Mouse (Mus musculus): ENCODE results near the gene Cst6.
"Not testable (repeated sequence)": the region's sequence is repeated elsewhere in the genome, so short reads cannot be mapped to it uniquely, and the experiment has no call there.

The Cst6 gene

DNA sequence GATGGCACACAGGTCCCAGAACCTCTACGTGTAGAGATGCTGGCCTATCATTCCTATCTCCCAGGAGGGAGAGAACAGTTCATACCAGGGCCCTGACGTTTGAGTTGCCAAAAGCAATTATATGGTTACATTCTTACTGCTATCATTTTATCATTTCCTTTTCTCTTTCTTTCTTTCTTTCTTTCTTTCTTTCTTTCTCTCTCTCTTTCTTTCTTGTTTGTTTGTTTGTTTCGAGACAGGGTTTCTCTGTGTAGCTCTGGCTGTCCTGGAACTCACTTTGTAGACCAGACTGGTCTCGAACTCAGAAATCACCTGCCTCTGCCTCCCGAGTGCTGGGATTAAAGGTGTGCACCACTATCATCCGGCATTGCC is at the start of gene Cst6:
Gene Cst6 (minus strand): TSS at position 73 of the 372 bp plus-strand sequence.
- not testable (repeated sequence) for DNase-seq (ENCODE audit: low spot score)

DNA sequence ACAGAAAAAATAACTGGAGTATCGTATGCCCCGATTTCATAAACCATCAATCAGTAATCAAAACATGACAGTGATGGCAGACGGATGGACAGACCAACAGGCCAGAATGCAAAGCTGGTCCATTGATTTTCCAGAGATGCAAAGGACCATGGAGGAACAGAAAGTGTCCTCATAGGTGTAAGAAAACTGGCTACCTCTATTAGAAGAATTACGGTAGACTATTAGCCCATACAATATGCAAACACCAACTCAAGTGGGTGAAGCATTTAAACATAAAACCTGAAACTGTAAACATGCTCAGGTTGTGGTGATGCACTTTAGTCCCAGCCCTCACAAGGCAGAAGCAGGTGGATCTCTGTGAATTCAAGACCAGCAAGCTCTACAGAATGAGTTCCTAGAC is 46.0 kb upstream of the Cst6 start:
- DNase-seq (ENCODE audit: low spot score), result no peak

DNA sequence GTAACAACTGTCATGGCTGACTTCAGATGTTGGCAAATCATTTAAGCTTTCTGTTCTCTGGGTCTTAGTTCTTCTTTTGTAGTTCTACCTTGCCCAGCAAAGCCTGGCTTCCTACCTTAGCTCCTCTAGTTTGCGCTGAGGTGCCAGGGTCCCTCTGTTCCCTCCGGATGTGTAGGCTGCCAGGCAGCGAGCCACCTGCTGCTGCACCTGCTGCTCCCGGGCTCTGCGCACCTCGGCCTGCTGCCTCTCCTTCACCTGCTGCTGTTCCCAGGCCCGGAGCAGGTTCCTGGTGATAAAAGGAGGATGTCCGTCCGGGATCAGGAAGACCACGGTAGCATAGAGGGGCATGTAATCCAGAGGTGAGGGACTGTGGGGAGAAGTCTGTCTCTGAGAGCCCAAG is 44.8 kb upstream of the Cst6 start:
- DNase-seq (ENCODE audit: low spot score), result no peak

DNA sequence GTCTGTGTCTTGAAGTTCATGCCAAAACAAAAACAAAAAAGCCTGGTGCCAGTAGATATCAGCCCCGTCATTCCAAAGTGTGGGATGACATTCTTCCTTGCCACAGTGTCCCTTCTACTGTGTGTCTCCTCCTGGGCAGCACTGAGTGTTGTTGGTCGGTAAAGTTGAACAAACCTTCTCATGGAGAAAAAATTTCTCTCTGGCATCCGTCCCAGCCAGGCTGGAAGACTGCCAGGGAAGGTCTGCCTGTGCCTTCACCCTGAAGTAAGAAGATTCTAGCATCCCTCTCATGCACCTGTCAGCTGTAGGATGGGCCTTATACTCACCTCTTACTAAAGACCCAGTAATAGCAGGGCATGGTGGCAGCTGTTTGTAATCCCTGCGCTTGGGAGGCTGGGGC is 43.5 kb upstream of the Cst6 start:
- peak; percentile 45 for DNase-seq (ENCODE audit: low spot score)

DNA sequence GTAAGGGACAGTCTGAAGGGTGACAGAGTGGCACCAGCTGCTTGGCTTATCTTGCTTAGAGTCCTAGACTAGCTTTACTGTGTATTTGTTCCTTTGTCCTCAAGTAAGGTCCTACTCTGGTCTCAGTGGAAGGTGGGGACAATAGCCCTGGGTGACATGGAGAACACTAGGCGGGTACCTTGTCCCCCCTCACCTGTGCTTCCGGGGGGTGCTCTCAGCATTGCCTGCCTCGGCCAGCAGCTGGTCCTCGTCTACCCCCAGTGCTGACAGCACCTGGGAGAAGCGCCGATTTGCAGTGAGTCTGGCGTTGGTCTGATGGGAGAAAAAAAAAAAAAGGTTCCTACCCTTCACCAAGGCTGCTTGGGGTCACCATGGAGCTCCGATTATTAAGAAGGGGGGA is 41.0 kb upstream of the Cst6 start:
- no peak for DNase-seq (ENCODE audit: low spot score)

DNA sequence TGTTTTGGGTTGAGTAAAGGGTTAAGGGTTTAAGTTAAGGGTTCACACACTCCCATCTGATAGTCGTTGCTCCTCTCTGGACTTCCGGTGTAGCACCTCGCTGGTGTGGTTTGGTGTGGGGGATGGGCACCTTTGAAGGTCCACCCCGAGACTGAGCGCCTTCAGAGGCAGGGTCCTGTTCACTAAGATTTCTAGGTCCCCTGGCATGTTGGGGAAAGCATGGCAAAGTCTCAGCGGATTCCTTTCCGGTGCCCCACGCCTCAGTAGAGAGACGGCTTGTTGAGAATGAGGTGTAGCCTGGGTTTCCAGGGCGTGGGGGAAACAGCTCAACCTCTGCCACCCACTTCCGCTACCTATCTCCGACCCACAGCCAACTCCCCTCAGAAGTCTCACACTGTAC is 40.3 kb upstream of the Cst6 start:
- DNase-seq (ENCODE audit: low spot score), result peak; percentile 46

DNA sequence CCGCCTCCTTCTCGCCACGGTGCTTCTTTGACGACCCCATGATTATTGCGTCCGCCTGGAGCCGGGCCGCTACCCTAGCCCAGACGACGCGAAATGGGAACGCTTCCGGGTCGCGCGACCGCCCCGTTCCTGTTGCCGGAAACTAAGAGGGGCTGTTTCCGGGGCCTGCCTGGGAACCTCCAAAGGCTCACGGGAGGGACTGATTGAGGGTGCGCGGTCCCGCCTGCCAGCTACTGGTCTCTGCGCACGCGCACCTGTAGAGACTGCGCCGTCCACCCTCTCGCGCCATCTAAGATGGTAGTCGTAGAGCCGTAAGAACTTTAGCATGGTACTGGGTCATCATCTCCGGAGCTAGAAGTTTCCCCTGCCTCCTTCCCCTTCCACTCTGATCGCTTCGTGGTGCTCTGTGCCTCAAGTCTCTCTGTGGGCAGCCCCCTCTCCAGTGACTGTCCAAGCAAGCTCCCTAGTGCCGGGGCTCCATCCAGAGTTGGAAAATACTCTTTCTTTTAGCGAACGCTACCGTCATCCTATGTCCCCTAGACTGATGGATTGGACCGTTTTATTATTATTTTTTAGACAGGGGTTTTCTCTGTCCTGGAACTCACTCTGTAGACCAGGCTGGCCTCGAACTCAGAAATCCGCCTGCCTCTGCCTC is 39.3 kb upstream of the Cst6 start, which contains the start of gene Sart1:
Gene Sart1 (minus strand): TSS at position 116 of the 655 bp plus-strand sequence.
- peak; percentile 89 for DNase-seq (ENCODE audit: low spot score)

DNA sequence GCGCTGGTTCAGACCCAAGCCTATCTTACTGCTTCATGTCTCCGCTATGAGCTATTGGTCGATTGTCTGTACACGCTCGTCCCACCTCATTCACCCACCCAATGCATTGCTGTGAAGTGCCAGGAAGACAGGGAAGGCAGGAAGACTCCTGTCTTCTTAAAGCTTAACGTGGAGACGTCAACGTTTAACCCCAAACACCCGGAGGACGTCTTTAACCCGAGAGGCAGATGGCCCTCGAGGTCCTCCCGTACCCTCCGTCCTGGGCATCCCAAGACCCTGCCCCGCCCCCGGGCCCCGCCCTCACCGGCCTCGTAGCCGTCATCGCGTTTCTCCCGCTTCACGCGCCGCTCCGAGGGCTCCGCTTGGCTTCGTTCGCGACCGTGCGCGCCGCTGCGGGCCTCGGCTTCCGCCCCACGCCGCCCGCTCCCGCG is 38.7 kb upstream of the Cst6 start:
- DNase-seq (ENCODE audit: low spot score), result no peak

DNA sequence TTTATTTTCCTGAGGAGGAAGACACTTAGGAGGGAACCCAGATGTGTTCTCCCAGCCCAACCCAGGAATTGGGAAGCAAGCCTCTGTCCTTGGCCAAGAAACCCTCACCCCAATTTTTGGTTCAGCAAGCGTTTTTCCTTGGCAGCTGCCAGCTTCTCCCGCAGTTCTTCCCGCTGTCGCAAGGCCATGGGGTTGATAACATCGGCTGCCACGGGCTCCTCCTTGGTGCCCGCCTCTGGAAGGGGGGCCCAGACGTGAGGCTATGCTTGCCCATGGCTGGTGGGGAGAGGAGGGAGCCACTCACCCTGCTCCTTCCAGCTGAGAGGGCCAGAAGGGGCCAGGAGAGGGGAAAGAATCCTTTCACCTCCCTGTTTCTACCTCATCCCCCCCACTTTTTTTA is 35.3 kb upstream of the Cst6 start:
- DNase-seq (ENCODE audit: low spot score), result no peak

DNA sequence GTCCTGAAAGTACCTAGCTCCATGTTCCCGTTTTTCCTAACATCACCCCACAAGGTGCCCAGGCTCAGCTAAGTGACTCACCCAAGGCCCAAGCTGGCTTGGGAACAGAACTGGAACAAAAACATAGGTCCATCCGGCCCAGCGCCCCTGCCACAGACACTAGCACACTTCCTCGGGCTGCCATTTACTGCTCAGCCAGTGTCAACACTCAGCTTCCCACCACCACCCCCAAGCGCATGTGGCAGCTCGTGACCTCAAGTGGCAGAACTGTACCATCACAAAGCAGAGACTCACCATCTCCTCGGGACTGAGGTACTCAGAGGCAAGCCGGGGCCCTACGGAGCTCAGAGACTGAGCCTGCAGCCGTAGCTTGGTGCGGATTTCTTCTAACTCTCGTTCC is 34.0 kb upstream of the Cst6 start:
- DNase-seq (ENCODE audit: low spot score), result no peak

DNA sequence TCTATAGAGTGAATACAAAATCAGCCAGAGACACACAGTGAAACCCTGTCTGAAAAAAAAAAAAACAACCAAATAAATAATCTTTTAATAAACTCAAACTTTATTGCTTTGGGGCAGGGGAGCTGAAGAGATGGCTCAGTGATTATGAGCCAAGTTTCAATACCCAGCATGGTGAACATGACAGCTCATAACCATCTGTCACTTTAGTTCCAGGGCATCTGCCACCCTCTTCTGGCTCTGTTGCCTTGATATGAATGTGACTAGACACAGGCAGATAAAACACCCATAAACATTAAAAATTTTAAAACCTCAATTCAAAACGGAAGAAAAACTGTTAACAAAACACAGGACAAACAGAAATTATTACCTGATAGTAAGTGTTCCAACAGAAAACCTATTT is 28.1 kb upstream of the Cst6 start:
- DNase-seq (ENCODE audit: low spot score), result no peak

DNA sequence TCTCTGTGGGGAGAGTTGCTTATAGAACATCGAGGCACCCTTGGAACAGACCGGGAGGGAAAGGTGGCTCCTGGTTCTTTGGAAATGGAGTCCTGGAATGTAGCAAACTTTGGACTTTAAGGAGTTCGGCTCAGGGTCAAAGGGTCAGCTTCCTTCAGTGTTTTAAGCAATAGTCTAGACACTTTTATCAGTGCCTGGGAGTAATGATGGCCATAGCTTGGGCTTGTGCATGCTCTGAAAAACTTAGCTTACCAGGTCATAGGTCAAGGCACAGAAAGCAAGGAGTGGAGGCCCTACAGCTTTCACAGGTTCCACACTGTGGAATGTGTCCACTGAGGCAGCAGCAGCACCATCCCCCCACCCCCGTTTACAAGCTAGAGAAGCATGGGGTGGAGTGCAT is 25.4 kb upstream of the Cst6 start:
- no peak for DNase-seq (ENCODE audit: low spot score)

DNA sequence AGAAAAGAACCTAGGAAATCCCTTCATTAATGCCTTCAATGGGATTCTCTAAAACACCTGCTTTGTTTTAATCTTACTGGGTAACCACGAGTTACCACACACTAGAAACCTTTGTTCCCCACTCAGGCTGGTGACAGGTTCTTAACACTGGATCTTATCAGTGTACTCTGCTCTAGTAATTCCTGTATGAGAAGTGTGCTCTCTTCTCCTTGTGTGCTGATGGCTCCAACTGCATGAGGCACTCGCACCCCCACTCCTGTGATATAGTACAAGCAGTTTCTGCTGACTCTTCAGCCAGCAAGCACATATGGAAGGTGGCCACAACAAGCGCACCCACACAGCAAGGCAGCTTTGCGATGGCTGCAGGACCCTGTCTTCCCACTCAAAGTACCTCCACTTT is 24.8 kb upstream of the Cst6 start:
- DNase-seq (ENCODE audit: low spot score), result no peak

DNA sequence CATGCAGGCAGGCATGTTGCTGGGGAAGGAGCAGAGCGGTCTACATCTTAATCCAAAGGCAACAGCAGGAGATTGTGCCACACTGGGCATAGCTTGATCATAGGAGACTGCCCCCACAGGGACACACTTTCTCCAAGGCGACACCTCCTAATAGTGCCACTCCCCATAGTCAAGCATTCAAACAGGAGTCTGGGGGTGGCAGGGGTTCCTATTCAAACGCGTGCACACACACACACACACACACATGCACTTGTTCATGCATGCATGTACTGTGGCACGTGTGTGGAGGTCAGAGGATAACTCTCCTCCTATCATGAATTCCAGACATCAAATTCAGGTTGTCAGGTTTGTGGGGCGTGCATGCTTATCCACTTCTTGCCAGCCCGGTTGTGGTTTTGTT is 23.4 kb upstream of the Cst6 start:
- DNase-seq (ENCODE audit: low spot score), result no peak

DNA sequence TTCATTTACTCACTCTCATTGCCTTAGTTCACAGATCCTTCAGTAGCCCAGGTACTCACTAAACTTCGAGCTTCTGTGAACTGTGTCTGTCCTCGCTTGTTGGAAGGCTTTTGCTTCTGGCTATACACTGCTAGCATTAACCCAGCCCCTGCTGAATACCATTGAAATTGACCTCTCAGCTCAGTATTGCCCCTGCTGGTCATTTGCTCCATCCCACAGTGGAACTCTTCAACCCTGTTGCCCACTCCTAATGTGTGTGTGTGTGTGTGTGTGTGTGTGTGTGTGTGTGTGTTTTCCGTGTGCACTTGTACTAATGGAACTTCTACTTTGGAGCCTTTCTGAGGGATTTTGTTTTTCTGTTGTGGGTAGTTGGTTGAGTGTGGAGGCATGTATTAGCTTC is 21.6 kb upstream of the Cst6 start:
- DNase-seq (ENCODE audit: low spot score), result no peak

DNA sequence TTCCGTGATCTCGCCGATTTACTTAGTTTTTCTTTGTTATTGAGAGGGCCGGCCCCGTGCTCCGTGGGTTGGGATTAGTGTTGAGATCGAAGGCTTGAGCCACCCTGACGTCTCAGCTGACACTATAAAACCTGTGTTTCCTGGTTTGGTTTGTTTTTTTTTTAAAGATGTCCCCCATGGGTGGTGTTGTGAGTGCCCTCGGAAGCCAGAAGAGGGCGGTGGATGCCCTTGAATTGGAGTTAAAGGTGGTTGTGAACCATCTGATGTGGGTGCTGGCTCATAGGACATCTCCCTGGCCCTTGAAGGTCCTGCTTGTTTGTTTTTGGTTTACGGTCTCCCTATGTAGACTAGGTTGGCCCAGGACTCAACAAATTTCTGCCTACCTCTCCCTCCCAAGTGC is 18.1 kb upstream of the Cst6 start:
- DNase-seq (ENCODE audit: low spot score), result no peak

DNA sequence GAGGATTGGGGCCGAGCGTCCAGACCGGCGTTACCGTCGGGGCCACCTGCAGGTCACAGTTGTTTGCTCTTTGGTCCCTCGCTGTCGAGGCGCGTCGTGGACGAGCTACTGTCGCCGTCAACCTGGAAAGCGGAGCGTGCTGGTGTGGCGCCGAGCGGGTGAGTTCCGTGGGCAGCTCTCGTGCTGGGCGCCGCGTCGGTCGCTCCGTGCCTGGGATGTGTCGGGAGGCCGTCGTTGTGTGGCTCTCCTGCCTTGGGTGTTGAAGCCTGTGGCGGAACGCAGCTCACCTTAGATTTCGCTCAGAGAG is 17.6 kb upstream of the Cst6 start, which contains the start of gene Banf1:
Gene Banf1 (minus strand): TSS at position 116 of the 307 bp plus-strand sequence.
- DNase-seq (ENCODE audit: low spot score), result no peak

DNA sequence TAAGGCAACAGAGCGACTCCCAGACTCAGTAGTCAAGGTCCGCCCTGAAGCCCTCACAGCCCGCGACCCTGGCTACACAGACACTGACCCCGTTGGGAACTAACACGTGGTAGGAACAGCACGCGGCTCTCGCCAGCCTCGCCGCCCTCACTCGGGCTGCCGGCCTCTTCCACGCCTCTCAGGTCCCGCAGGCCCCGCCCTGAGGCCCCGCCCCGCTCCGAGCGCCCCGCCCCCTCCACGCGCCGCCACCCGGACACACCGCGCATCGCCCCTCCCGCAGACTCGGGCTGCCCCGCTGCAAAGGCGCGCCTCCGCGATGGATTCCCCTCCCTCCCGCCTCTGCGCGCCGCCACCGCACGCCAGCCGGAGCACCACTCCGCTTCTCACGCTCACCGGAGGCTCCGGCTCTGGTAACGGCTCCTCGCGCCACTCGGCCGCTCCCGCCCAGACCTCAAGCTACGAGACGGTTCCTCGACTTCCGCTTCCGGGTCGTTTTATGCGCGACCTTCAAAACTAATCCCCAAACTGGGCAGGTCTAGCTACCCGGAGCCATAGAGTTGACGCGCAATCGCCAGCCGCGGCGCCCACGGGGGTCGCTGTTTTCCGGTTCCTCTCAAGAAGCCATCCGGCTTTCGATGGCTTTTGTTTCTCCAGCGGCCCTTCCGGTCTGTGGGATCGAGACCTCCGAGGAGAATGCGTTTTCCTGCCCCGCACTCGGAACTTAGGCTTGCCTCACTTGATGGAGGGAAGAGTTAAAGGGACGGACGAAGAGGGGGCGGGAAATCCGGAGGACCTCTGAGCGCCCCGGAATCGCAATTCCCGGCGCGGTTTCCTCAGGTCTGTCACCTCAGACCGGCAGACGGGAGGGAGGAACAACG is 17.0 kb upstream of the Cst6 start, which contains the start of gene Eif1ad:
Gene Eif1ad (plus strand): TSS at position 567 of the 878 bp plus-strand sequence.
- peak; percentile 86 for DNase-seq (ENCODE audit: low spot score)

DNA sequence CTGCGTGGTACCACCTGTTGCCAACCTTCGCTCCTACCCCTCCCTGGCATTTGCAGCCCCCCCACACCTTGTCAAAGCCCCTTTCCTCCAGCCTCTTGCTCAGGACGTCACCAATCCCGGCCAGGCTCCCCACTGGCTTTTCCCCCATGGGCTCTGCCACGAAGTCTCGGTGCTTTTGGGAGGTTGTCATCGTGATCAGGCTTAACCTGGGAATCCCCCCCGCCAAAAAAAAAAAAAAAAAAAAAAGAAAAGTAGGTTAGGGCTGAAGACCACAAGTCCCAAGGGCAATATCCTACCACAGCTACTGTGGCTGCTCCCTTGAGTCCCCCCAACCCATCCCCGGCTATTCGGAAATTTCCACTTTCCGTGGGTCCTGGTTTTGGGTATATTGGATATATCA is 16.4 kb upstream of the Cst6 start:
- no peak for DNase-seq (ENCODE audit: low spot score)

DNA sequence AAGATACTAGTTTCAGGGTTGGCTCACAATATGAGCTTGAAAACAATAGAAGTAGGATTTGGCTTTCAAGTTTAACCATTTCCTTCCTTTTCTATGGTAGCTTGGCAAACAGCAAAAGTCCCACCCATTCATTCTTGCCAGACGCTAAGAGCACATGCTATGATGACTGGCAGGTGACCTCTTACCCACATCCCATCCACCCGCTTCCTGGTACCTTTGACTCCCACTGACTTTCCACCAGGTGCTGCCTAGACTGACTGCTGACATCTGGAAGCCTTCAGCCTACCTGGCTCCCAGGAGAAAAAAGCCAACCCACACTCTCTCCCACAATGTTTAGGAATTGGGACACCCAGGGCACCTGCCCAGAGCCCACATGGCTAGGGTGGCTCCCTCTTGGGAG is 14.8 kb upstream of the Cst6 start:
- no peak for DNase-seq (ENCODE audit: low spot score)

DNA sequence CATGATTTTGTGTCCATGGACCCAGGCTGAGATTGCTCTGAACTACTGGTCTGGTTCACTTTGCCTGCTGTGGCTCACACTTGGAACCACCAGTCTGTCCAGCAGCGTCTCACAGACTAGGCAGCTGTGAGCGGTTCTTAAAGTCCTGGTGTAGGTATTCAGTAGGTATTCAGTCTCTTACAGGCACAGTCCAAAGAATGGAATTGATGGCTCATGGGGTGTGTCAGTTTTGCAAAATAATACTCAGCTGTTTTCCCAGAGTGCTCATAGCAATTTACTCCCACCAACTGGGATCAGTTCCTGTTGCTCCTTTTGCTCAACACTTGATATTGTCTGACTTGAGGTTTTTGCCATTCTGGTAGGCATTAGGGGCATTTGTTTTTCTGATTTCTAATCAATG is 12.8 kb upstream of the Cst6 start:
- no peak for DNase-seq (ENCODE audit: low spot score)

DNA sequence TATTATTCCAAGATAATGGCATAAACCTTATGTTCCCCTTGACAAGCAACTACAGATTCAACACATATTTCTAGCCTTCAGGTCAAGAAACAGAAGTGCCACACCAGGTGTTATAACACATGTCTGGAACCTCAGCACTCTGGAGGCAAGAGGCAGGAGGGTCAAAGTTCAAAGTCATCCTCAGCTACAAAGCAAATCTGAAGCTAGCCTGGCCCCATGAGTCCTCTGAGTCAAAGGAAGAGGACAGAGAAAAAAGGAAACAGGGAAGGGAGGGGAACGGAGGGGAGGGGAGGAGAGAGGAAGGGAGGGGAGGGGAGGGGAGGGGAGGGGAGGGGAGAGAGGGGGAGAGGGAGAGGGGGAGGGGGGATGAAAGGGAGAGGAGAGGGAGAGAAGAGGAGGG is 6.7 kb upstream of the Cst6 start:
- no peak for DNase-seq (ENCODE audit: low spot score)

DNA sequence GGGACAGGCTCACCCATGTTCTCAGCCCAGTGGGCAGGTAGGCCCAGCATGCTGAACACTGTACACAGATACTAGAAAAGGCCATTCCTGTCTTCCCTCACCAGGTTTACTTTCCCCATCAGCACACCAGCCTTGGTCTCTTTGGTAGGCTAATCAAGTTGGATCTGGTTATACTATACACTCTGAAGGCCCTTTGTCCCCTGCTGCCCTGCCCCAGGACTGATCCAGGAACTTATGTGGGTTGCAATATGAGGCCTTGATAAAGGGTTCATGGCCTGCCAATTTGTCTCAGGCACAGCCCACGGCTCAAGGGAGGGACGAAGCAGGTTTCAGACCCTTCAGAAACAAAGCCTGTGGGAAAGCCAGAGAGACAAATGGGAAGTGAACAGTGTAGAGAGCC is 4.2 kb upstream of the Cst6 start:
- DNase-seq (ENCODE audit: low spot score), result no peak

Data from urinary bladder, postnatal 25 days (tissue).